Mouse (Mus musculus) myocyte (in vitro differentiated cells): Measurements from ENCODE around the gene Exosc6. TPM values are rescaled to one million over a fixed set of nuclear protein-coding genes. Genes with fewer than 3 reads are reported as not detected.
A peak's percentile ranks its signal among the peaks of the same experiment; 100 is the strongest.

Experiments used
- H3K27me3 ChIP-seq: one replicate; pipeline ENCODE4 v1.6.1; 2011; ENCODE audit not compliant: control insufficient read depth, insufficient read depth, insufficient read length
- H3K36me3 ChIP-seq: one replicate; pipeline ENCODE4 v1.6.1; 2011; ENCODE audit not compliant: control insufficient read depth, insufficient read depth
- H3K4me2 ChIP-seq: one replicate; pipeline ENCODE4 v1.6.1; 2011; ENCODE audit warnings: low read depth, control low read depth
- H3K4me3 ChIP-seq: one replicate; pipeline ENCODE4 v1.5.1; 2011; ENCODE audit warnings: mild to moderate bottlenecking, control low read depth, moderate library complexity
- H3K79me2 ChIP-seq: one replicate; pipeline ENCODE4 v1.6.1; 2011; ENCODE audit not compliant: control insufficient read depth, insufficient read depth
- H3ac ChIP-seq: one replicate; pipeline ENCODE4 v1.6.1; 2011; ENCODE audit not compliant: control insufficient read depth, insufficient read length
- CEBPB ChIP-seq: IDR thresholded peaks from 2 replicates; pipeline ENCODE4 v1.6.1; 2011; ENCODE audit warnings: mild to moderate bottlenecking, moderate library complexity; ENCODE audit not compliant: poor library complexity, insufficient read depth, severe bottlenecking
- E2F4 ChIP-seq: IDR thresholded peaks from one replicate; pipeline ENCODE4 v1.6.1; 2011; ENCODE audit warnings: mild to moderate bottlenecking, control low read depth, moderate library complexity; ENCODE audit not compliant: insufficient read depth
- MAX ChIP-seq: IDR thresholded peaks from one replicate; pipeline ENCODE4 v1.6.1; 2011; ENCODE audit warnings: low read depth, mild to moderate bottlenecking, control low read depth
- MYOD1 ChIP-seq, 3 experiments: IDR thresholded peaks; one replicate each; pipeline ENCODE4 v1.6.1; 2011; ENCODE audit warnings: control low read depth in 2 of 3, low read depth in 2 of 3, mild to moderate bottlenecking in 2 of 3, moderate library complexity in 1 of 3; ENCODE audit not compliant: insufficient read length in 2 of 3, control insufficient read depth in 1 of 3
- MYOG ChIP-seq, 3 experiments: IDR thresholded peaks; one replicate each; pipeline ENCODE4 v1.6.1; 2011; ENCODE audit warnings: control low read depth in 2 of 3, low read depth in 2 of 3, mild to moderate bottlenecking in 2 of 3; ENCODE audit not compliant: insufficient read length in 2 of 3, control insufficient read depth in 1 of 3, insufficient read depth in 1 of 3
- POLR2A ChIP-seq: IDR thresholded peaks from one replicate; pipeline ENCODE4 v1.6.1; 2011; ENCODE audit warnings: low read depth, mild to moderate bottlenecking, control low read depth, moderate library complexity; ENCODE audit not compliant: insufficient read length
- POLR2AphosphoS2 ChIP-seq: IDR thresholded peaks from one replicate; pipeline ENCODE4 v1.6.1; 2011; ENCODE audit warnings: low read depth, control low read depth; ENCODE audit not compliant: insufficient read length
- REST ChIP-seq: IDR thresholded peaks from one replicate; pipeline ENCODE4 v1.6.1; 2011; ENCODE audit warnings: mild to moderate bottlenecking, control low read depth, moderate library complexity; ENCODE audit not compliant: insufficient read depth, insufficient read length
- SRF ChIP-seq: IDR thresholded peaks from one replicate; pipeline ENCODE4 v1.6.1; 2011; ENCODE audit warnings: low read depth; ENCODE audit not compliant: control insufficient read depth, insufficient read length
- TCF12 ChIP-seq: IDR thresholded peaks from one replicate; pipeline ENCODE4 v1.6.1; 2011; ENCODE audit warnings: mild to moderate bottlenecking, control low read depth; ENCODE audit not compliant: poor library complexity, insufficient read depth, severe bottlenecking
- TCF3 ChIP-seq: IDR thresholded peaks from one replicate; pipeline ENCODE4 v1.6.1; 2011; ENCODE audit warnings: low read depth, control low read depth; ENCODE audit not compliant: insufficient read length
- USF1 ChIP-seq: IDR thresholded peaks from one replicate; pipeline ENCODE4 v1.6.1; 2011; ENCODE audit warnings: low read depth, mild to moderate bottlenecking, control low read depth, moderate library complexity
- polyA plus RNA-seq: library from polyadenylated mRNA; unstranded; fragments of >200 nt; fragmentation: generic; extraction: Trizol; gene quantifications from one replicate; pipeline ENCODE4 v1.2.1, GENCODE M21; 2012; ENCODE audit warnings: missing spikeins

Gene Exosc6
- polyA plus RNA-seq, 1 experiment = not detected

DNA sequence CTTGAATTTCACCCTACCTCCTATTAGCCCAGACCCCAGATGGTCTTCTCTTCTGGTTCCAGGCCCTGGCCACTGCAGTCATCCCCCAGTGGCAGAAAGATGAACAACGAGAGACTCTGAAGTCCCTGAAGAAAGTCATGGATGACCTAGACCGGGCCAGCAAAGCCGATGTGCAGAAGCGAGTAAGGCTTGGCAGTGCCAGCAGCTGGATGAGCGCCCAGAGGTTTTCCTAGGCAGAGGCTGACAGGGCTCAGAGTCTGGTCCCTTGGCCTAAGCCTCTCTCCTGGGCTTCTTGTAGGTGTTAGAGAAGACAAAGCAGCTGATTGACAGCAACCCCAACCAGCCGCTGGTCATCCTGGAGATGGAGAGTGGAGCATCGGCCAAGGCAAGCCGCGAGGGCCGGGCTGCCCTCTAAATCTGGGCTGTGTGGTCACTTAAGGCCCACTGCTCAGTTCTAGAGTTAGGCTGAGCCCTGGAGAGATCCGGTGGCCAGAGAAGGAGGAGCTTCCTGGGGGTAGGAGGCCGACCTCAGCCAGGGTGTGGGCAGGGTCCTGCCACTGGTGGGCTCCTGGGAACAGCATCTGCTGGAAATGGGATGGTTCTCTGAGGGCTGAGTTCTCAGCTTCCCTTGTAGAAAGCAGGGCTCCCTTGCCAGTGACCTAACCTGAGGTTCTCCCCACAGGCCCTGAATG lies 2.2 kb upstream of the Exosc6 start:
- Histone ChIP-seq H3ac (no peak overlapping the region), H3K4me3 (no peak overlapping the region), H3K79me2 (peaks cover 11% of the 10 kb centered on the region), H3K4me2 (no peak overlapping the region), H3K36me3 (peaks cover 59% of the 10 kb centered on the region), H3K27me3 (no peaks in the 10 kb centered on the region)
- TF ChIP-seq CEBPB = no peak
- no peak for TF ChIP-seq REST
- no peak for TF ChIP-seq USF1
- TF ChIP-seq MYOD1 (IDR thresholded peaks at IDR 0.05; ENCODE audit: control insufficient read depth in 1 of 3, insufficient read length in 2 of 3, low read depth in 2 of 3) = no peak
- TF ChIP-seq MAX = no peak
- TF ChIP-seq POLR2A = peak; percentile 8
- TF ChIP-seq MYOG (IDR thresholded peaks at IDR 0.05; ENCODE audit: control insufficient read depth in 1 of 3, insufficient read depth in 1 of 3, insufficient read length in 2 of 3, low read depth in 2 of 3) = no peak

DNA sequence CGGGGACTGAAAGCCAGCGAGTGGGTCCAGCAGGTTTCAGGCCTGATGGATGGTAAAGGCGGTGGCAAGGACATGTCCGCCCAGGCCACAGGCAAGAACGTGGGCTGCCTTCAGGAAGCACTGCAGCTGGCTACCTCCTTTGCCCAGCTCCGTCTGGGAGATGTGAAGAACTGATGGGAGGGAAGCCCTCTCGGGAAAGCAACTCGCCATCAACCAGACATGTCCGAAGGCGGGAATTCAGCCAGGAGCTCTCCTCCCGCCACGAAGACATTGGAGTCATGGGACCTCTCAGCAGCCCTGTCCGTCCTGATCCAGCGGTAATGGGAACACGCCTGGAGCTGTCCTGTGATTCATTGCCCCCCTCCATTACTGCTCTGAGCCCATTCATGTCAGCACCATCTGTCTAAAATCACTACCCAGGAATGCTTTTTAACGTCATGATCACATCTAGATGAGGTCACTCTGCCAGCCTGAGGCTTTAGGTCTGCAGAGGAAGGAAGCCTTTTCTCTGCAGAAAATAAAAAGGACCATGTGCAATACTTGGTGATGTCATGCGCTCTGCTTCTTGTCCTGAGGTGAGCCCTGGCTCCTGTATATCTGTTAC lies 1.0 kb upstream of the Exosc6 start:
- H3ac ChIP-seq = no peak overlapping the region
- no peak overlapping the region for H3K4me3 ChIP-seq
- peaks cover 48% of the 10 kb centered on the region for H3K36me3 ChIP-seq
- TF ChIP-seq POLR2A (peak; percentile 11), MYOD1 (IDR thresholded peaks at IDR 0.05; ENCODE audit: control insufficient read depth in 1 of 3, insufficient read length in 2 of 3, low read depth in 2 of 3) (no peak)
- H3K27me3 ChIP-seq = no peaks in the 10 kb centered on the region
- H3K4me2 ChIP-seq = no peak overlapping the region
- H3K79me2 ChIP-seq = peaks cover 11% of the 10 kb centered on the region

DNA sequence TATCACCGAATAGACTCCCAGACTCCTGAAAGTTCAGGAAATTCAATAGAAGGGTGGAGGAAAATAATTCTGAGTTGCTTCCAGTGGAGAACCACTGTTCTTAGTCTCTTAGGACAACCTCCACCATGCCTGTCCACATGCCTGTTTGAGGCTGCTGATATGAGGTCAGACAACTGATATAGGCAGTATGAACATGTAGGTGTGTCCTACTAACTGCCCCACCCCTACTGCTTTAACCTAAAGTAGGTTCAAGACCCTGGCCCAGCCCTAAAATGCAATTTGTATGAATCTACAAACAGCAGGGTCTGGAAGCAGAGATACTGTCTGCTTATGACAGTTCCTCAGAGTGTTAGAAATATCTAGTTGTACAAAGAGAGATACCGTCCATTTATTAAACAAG lies 478 bp upstream of the Exosc6 start:
- peak overlapping the region; percentile 88 for H3ac ChIP-seq
- no peaks in the 10 kb centered on the region for H3K27me3 ChIP-seq
- peak overlapping the region; percentile 27 for H3K4me3 ChIP-seq
- peaks cover 11% of the 10 kb centered on the region for H3K79me2 ChIP-seq
- peaks cover 42% of the 10 kb centered on the region for H3K36me3 ChIP-seq
- no peak overlapping the region for H3K4me2 ChIP-seq
- TF ChIP-seq MYOD1 (IDR thresholded peaks at IDR 0.05; ENCODE audit: control insufficient read depth in 1 of 3, insufficient read length in 2 of 3, low read depth in 2 of 3) = no peak
- TF ChIP-seq TCF3 = no peak
- no peak for TF ChIP-seq USF1
- no peak for TF ChIP-seq REST
- TF ChIP-seq MYOG (IDR thresholded peaks at IDR 0.05; ENCODE audit: control insufficient read depth in 1 of 3, insufficient read depth in 1 of 3, insufficient read length in 2 of 3, low read depth in 2 of 3) = no peak
- no peak for TF ChIP-seq MAX
- TF ChIP-seq CEBPB = no peak
- TF ChIP-seq TCF12 = no peak
- no peak for TF ChIP-seq POLR2A
- TF ChIP-seq POLR2AphosphoS2 = no peak
- TF ChIP-seq E2F4 = no peak
- TF ChIP-seq SRF = no peak

DNA sequence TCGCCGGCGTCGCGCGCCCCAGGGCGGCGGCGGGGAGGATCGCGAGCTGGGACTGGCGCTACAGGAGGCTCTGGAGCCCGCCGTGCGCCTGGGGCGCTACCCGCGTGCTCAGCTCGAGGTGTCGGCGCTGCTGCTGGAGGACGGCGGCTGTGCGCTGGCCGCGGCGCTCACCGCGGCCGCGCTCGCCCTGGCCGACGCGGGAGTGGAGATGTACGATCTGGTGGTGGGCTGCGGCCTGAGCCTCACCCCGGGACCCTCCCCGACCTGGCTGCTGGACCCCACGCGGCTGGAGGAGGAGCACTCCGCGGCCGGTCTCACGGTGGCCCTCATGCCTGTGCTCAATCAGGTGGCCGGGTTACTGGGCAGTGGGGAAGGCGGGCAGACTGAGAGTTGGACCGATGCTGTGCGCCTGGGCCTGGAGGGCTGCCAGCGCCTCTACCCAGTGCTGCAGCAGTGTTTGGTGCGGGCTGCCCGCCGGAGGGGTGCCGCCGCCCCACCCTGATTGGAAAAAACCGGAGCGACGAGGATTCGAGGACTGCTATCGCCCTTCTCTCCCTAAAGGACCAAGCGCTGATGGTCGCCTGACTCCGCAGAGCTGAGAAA lies 653 bp downstream of the Exosc6 start:
- Histone ChIP-seq H3K36me3 (peaks cover 31% of the 10 kb centered on the region), H3ac (peak overlapping the region; percentile 88), H3K4me3 (peak overlapping the region; percentile 27), H3K27me3 (no peaks in the 10 kb centered on the region), H3K79me2 (peaks cover 11% of the 10 kb centered on the region), H3K4me2 (peak overlapping the region; percentile 89)
- TF ChIP-seq E2F4 (no peak), REST (no peak), MYOG (IDR thresholded peaks at IDR 0.05; ENCODE audit: control insufficient read depth in 1 of 3, insufficient read depth in 1 of 3, insufficient read length in 2 of 3, low read depth in 2 of 3) (no peak), POLR2AphosphoS2 (no peak), MAX (no peak), SRF (no peak), USF1 (no peak), MYOD1 (IDR thresholded peaks at IDR 0.05; ENCODE audit: control insufficient read depth in 1 of 3, insufficient read length in 2 of 3, low read depth in 2 of 3) (peak in 1 of 3 experiments; percentile 11), TCF12 (no peak), POLR2A (peak; percentile 38), CEBPB (no peak), TCF3 (no peak)
